Mouse (Mus musculus): ENCODE data around the gene Pstpip1.

- no peak for TF ChIP-seq POLR2A (IDR thresholded peaks at IDR 0.05; ENCODE audit: low read depth, low read length)
- no peak for TF ChIP-seq CTCF (conservative IDR thresholded peaks at IDR 0.05 in 1 of 2, IDR thresholded peaks at IDR 0.05 in 1 of 2; ENCODE audit: low read depth in 2 of 2, low read length in 2 of 2)
- no peak for TF ChIP-seq E2F4 (IDR thresholded peaks at IDR 0.05; ENCODE audit: insufficient replicate concordance, low read depth, low read length)
- no peak for TF ChIP-seq MAFK (IDR thresholded peaks at IDR 0.05; ENCODE audit: insufficient replicate concordance, low read length)
- TF ChIP-seq EP300 (IDR thresholded peaks at IDR 0.05; ENCODE audit: low read length), result no peak
- TF ChIP-seq ELF1 (IDR thresholded peaks at IDR 0.05; ENCODE audit: low read depth, low read length), result no peak
- no peak for TF ChIP-seq JUND (conservative IDR thresholded peaks at IDR 0.05; ENCODE audit: low read depth, low read length)
These were observed 16.9 kb upstream of the Pstpip1 start for GRCm38 (mm10) chr9:56072861-56073260.
